Mouse (Mus musculus): Measurements from ENCODE around the gene Nol10. TPM values are rescaled to one million over a fixed set of nuclear protein-coding genes. Genes with fewer than 3 reads are reported as not detected.

The Nol10 gene
- polyA plus RNA-seq, 1 experiment: 6.3 TPM

- H3K4me1 ChIP-seq (ENCODE audit: control insufficient read depth, insufficient read depth, low read length): no peaks in the 10 kb centered on the region
- TF ChIP-seq POLR2A (IDR thresholded peaks at IDR 0.05; ENCODE audit: borderline replicate concordance, low read depth, low read length): no peak
- no peak for TF ChIP-seq CTCF (IDR thresholded peaks at IDR 0.05; ENCODE audit: low read depth, low read length)
- no peak overlapping the region for H3K27ac ChIP-seq (ENCODE audit: insufficient read depth, low read depth, low read length)
- H3K4me3 ChIP-seq (ENCODE audit: insufficient read depth, low read length): no peak overlapping the region
These were observed 10.7 kb downstream of the Nol10 start for GRCm38 (mm10) chr12:17358981-17359380.

GRCm38 (mm10) chr12:17360104-17360503, 11.8 kb downstream of the Nol10 start:
- TF ChIP-seq POLR2A (IDR thresholded peaks at IDR 0.05; ENCODE audit: borderline replicate concordance, low read depth, low read length) (no peak), CTCF (IDR thresholded peaks at IDR 0.05; ENCODE audit: low read depth, low read length) (no peak)
- no peak overlapping the region for H3K4me3 ChIP-seq (ENCODE audit: insufficient read depth, low read length)
- H3K4me1 ChIP-seq (ENCODE audit: control insufficient read depth, insufficient read depth, low read length): no peaks in the 10 kb centered on the region
- no peak overlapping the region for H3K27ac ChIP-seq (ENCODE audit: insufficient read depth, low read depth, low read length)

GRCm38 (mm10) chr12:17360650-17361049, 12.4 kb downstream of the Nol10 start:
- H3K27ac ChIP-seq (ENCODE audit: insufficient read depth, low read depth, low read length): no peak overlapping the region
- no peak overlapping the region for H3K4me3 ChIP-seq (ENCODE audit: insufficient read depth, low read length)
- TF ChIP-seq POLR2A (IDR thresholded peaks at IDR 0.05; ENCODE audit: borderline replicate concordance, low read depth, low read length) (no peak), CTCF (IDR thresholded peaks at IDR 0.05; ENCODE audit: low read depth, low read length) (no peak)
- no peaks in the 10 kb centered on the region for H3K4me1 ChIP-seq (ENCODE audit: control insufficient read depth, insufficient read depth, low read length)

GRCm38 (mm10) chr12:17362316-17362715, 14.1 kb downstream of the Nol10 start:
- no peak overlapping the region for H3K27ac ChIP-seq (ENCODE audit: insufficient read depth, low read depth, low read length)
- no peak overlapping the region for H3K4me3 ChIP-seq (ENCODE audit: insufficient read depth, low read length)
- no peak for TF ChIP-seq POLR2A (IDR thresholded peaks at IDR 0.05; ENCODE audit: borderline replicate concordance, low read depth, low read length)
- no peaks in the 10 kb centered on the region for H3K4me1 ChIP-seq (ENCODE audit: control insufficient read depth, insufficient read depth, low read length)

GRCm38 (mm10) chr12:17366981-17367380, 18.7 kb downstream of the Nol10 start:
- Histone ChIP-seq H3K27ac (ENCODE audit: insufficient read depth, low read depth, low read length) (no peak overlapping the region), H3K4me1 (ENCODE audit: control insufficient read depth, insufficient read depth, low read length) (no peaks in the 10 kb centered on the region), H3K4me3 (ENCODE audit: insufficient read depth, low read length) (no peak overlapping the region)
- TF ChIP-seq POLR2A (IDR thresholded peaks at IDR 0.05; ENCODE audit: borderline replicate concordance, low read depth, low read length) (no peak), CTCF (IDR thresholded peaks at IDR 0.05; ENCODE audit: low read depth, low read length) (0 out of 2 replicates have a peak, but pooled peaks have one; percentile 9)

- Histone ChIP-seq H3K4me3 (ENCODE audit: insufficient read depth, low read length) (no peak overlapping the region), H3K27ac (ENCODE audit: insufficient read depth, low read depth, low read length) (no peak overlapping the region), H3K4me1 (ENCODE audit: control insufficient read depth, insufficient read depth, low read length) (peaks cover 11% of the 10 kb centered on the region)
- TF ChIP-seq POLR2A (IDR thresholded peaks at IDR 0.05; ENCODE audit: borderline replicate concordance, low read depth, low read length) (no peak), CTCF (IDR thresholded peaks at IDR 0.05; ENCODE audit: low read depth, low read length) (no peak)
These were observed 20.9 kb downstream of the Nol10 start for GRCm38 (mm10) chr12:17369111-17369510.

- TF ChIP-seq POLR2A (IDR thresholded peaks at IDR 0.05; ENCODE audit: borderline replicate concordance, low read depth, low read length) (no peak), CTCF (IDR thresholded peaks at IDR 0.05; ENCODE audit: low read depth, low read length) (no peak)
These were observed 21.5 kb downstream of the Nol10 start for GRCm38 (mm10) chr12:17369551-17370325.

GRCm38 (mm10) chr12:17371589-17372235, 23.5 kb downstream of the Nol10 start:
- Histone ChIP-seq H3K27ac (ENCODE audit: insufficient read depth, low read depth, low read length) (no peak overlapping the region), H3K4me1 (ENCODE audit: control insufficient read depth, insufficient read depth, low read length) (peaks cover 13% of the 10 kb centered on the region), H3K4me3 (ENCODE audit: insufficient read depth, low read length) (no peak overlapping the region)
- TF ChIP-seq POLR2A (IDR thresholded peaks at IDR 0.05; ENCODE audit: borderline replicate concordance, low read depth, low read length): no peak
- peak; percentile 57 for TF ChIP-seq CTCF (IDR thresholded peaks at IDR 0.05; ENCODE audit: low read depth, low read length)

More at GRCm38 (mm10) chr12:17369551-17370325, 21.5 kb downstream of the Nol10 start:
- H3K4me3 ChIP-seq (ENCODE audit: insufficient read depth, low read length): no peak overlapping the region
- H3K27ac ChIP-seq (ENCODE audit: insufficient read depth, low read depth, low read length): no peak overlapping the region
- peaks cover 11% of the 10 kb centered on the region for H3K4me1 ChIP-seq (ENCODE audit: control insufficient read depth, insufficient read depth, low read length)

- no peak overlapping the region for H3K27ac ChIP-seq (ENCODE audit: insufficient read depth, low read depth, low read length)
These were observed 24.4 kb downstream of the Nol10 start for GRCm38 (mm10) chr12:17372696-17373095.

GRCm38 (mm10) chr12:17373470-17373975, 25.3 kb downstream of the Nol10 start:
- no peak overlapping the region for H3K4me3 ChIP-seq (ENCODE audit: insufficient read depth, low read length)
- H3K27ac ChIP-seq (ENCODE audit: insufficient read depth, low read depth, low read length): no peak overlapping the region
- H3K4me1 ChIP-seq (ENCODE audit: control insufficient read depth, insufficient read depth, low read length): peaks cover 13% of the 10 kb centered on the region
- TF ChIP-seq POLR2A (IDR thresholded peaks at IDR 0.05; ENCODE audit: borderline replicate concordance, low read depth, low read length) (no peak), CTCF (IDR thresholded peaks at IDR 0.05; ENCODE audit: low read depth, low read length) (no peak)

More at GRCm38 (mm10) chr12:17372696-17373095, 24.4 kb downstream of the Nol10 start:
- H3K4me3 ChIP-seq (ENCODE audit: insufficient read depth, low read length): no peak overlapping the region
- TF ChIP-seq CTCF (IDR thresholded peaks at IDR 0.05; ENCODE audit: low read depth, low read length) (no peak), POLR2A (IDR thresholded peaks at IDR 0.05; ENCODE audit: borderline replicate concordance, low read depth, low read length) (no peak)
- H3K4me1 ChIP-seq (ENCODE audit: control insufficient read depth, insufficient read depth, low read length): peaks cover 13% of the 10 kb centered on the region

Data from bone marrow macrophage, adult 2 months (primary cell).